Mouse (Mus musculus) heart, adult 18-20 months (tissue): ENCODE results near the gene Helq. TPM values are rescaled to one million over a fixed set of nuclear protein-coding genes. Genes with fewer than 3 reads are reported as not detected.
A peak's percentile ranks its signal among the peaks of the same experiment; 100 is the strongest.

Experiments used
- DNase-seq, 2 experiments: peaks; one replicate each; pipeline ENCODE4 v3.0.0; 2021 to 2022; ENCODE audit warnings: mixed read lengths in 1 of 2
- long read RNA-seq, 2 experiments: library from polyadenylated mRNA; stranded (forward); transcript quantifications; one replicate each; pipeline ENCODE4 v2.0.0; 2021
- total RNA-seq, 2 experiments: library from RNA; stranded (reverse); gene quantifications; 2 replicates each; pipeline ENCODE4 v1.2.3; 2021

Gene Helq
- 1 to 10 TPM; 2.4 to 4.9 TPM for total RNA-seq
- long read RNA-seq, experiment 1, partial matches to known transcripts, result 0 of 2 reads
- long read RNA-seq, experiment 1, other reads (novel, unspliced or antisense), result 2 of 2 reads
- long read RNA-seq, experiment 2, result 0 reads

- DNase-seq, result peak; percentile 90 to 91
These were observed at the start of gene Helq, which contains the start of gene Mrps18c for GRCm38 (mm10) chr5:100798165-100798860. Gene Helq, minus strand, starts transcription at chr5:100798598. Gene Mrps18c, plus strand, starts transcription at chr5:100798627.

DNA sequence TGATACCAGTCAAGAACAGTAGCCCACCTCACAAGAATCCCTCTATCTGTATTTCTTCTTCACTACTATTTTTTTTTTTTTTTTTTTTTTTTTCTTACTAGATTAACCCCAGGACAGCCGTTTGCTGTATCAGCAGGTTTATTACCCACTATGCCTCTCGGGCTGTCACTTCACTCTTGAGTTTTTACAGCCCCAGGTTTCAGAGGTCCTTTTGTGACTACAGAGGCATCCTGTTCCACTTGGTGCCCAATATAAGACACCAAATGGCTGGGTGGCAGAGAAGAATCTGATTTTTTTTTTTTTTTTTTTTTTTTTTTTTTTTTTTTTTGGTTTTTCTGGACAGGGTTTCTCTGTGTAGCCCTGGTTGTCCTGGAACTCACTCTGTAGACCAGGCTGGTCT lies 48.7 kb upstream of the Helq start:
- no peak for DNase-seq

GRCm38 (mm10) chr5:100846599-100846920 lies 48.2 kb upstream of the Helq start:
- DNase-seq, result no peak

GRCm38 (mm10) chr5:100845848-100846598 lies 47.6 kb upstream of the Helq start:
- DNase-seq, result peak; percentile 88 to 89

- DNase-seq, result peak; percentile 50 to 72
These were observed 47.1 kb upstream of the Helq start, which contains the start of gene Gpat3 for GRCm38 (mm10) chr5:100845485-100845847. Gene Gpat3, plus strand, starts transcription at chr5:100845713.

GRCm38 (mm10) chr5:100844485-100844884 lies 46.1 kb upstream of the Helq start:
- DNase-seq, result no peak

GRCm38 (mm10) chr5:100837907-100838306 lies 39.5 kb upstream of the Helq start:
- DNase-seq, result peak; percentile 73 to 89

GRCm38 (mm10) chr5:100835862-100836538 lies 37.6 kb upstream of the Helq start:
- DNase-seq, result no peak

DNA sequence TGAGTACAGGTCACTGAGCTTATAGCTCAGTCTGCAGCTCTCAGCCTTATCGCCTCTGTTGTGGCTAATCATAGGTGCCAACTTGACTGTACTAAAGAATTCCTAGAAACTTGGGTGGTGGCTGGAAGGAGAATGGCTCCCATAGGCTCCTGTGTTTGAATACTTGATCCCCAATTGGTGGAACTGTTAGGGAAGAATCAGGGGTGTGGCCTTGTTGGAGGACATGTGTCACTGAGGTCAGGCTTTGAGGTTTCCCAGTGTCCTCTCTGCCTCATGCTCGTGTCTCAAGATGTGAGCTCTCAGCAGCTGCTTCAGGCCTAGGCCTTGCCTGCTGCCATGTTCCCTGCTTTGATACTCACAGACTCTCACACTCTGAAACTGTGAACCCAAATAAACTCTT lies 35.4 kb upstream of the Helq start:
- no peak for DNase-seq

GRCm38 (mm10) chr5:100832680-100833079 lies 34.3 kb upstream of the Helq start:
- DNase-seq, result no peak

GRCm38 (mm10) chr5:100828701-100829100 lies 30.3 kb upstream of the Helq start:
- DNase-seq, result no peak

DNA sequence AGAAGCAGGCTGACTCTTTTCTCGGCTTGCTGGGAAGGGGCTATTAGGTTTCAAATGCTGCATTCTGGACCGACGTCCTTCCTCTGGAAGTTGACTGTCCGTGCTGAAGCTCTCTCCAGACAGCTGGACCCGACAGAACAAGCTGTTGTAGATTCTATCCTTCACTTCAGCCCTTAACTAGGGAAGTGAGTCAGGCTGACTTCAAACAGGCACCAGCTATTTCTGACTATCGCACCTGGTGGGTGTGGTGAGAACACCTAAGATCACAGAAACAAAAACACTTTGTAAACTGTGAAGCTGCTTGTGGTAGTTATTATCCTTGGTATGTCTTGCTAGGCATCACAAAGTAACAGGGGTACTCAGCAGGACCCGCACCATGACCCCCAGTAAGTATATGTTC lies 28.1 kb upstream of the Helq start:
- no peak for DNase-seq

GRCm38 (mm10) chr5:100825975-100826374 lies 27.6 kb upstream of the Helq start:
- no peak for DNase-seq

- no peak for DNase-seq
These were observed 24.4 kb upstream of the Helq start for GRCm38 (mm10) chr5:100822826-100823225.

DNA sequence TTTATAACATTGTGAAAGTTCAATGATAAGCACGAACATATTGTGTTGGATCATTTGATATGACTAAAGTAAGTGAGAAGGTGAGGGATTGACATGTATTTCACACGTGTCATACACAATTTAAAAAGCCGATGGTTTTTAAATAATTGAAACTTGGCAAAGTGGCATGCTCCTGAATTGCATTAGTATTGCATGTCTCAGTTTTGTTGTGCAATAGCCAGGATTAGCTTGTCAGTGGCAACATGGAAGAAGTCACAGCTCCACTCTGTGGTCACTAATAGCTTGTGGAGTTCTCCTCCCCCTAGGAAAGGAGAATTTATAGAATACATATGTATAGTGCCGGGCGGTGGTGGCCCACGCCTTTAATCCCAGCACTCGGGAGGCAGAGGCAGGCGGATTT lies 23.0 kb upstream of the Helq start:
- no peak for DNase-seq

- DNase-seq, result peak; percentile 92 to 95
These were observed 22.2 kb upstream of the Helq start, which contains the start of gene Abraxas1 for GRCm38 (mm10) chr5:100820483-100821184. Gene Abraxas1, minus strand, starts transcription at chr5:100820965.

- no peak for DNase-seq
These were observed 21.4 kb upstream of the Helq start for GRCm38 (mm10) chr5:100819568-100820480.

- no peak for DNase-seq
These were observed 19.9 kb upstream of the Helq start for GRCm38 (mm10) chr5:100818341-100818740.

- DNase-seq, result no peak
These were observed 4.3 kb downstream of the Helq start for GRCm38 (mm10) chr5:100794084-100794483.

- DNase-seq, result no peak
These were observed 6.1 kb downstream of the Helq start for GRCm38 (mm10) chr5:100792261-100792660.

DNA sequence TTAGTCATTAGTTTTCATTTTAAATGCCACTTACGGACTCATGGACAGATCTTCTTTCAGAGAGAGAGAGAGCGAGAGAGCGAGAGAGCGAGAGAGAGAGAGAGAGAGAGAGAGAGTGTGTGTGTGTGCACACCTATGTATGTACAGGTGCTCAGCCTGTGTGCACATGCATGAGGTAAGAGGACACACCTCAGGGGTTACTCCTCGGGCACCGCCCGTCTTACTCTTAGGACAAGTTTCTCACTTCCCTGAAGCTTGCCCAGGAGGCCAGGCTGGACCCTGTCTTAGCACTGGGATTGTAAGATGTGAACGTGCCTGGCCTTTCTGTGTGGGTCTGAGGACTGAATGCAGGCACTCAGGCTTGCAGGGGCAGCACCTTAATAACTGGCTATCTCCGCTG lies 10.9 kb downstream of the Helq start:
- DNase-seq, result no peak
